Mouse (Mus musculus): ENCODE data around the gene Tnfrsf13c. TPM values are rescaled to one million over a fixed set of nuclear protein-coding genes. Genes with fewer than 3 reads are reported as not detected.

The Tnfrsf13c gene
- polyA plus RNA-seq, 1 experiment from 2014 or later = 0.15 TPM

- no peak for ATAC-seq (replicated peaks; ENCODE audit: low FRiP score, low TSS enrichment, low read depth)
These were observed 38.0 kb downstream of the Tnfrsf13c start for GRCm38 (mm10) chr15:82186131-82186530.

GRCm38 (mm10) chr15:82185062-82185783 lies 38.9 kb downstream of the Tnfrsf13c start:
- Histone ChIP-seq H3K27ac (ENCODE audit: low read depth) (no peak overlapping the region), H3K9me3 (ENCODE audit: control insufficient read depth, low read length) (no peaks in the 10 kb centered on the region), H3K27me3 (replicated peaks; ENCODE audit: control insufficient read depth, insufficient read depth, low read length) (no peaks in the 10 kb centered on the region), H3K4me2 (ENCODE audit: low read length) (no peak overlapping the region), H3K9ac (ENCODE audit: low read length) (no peak overlapping the region), H3K4me3 (ENCODE audit: low read depth, low read length) (no peak overlapping the region), H3K4me1 (replicated peaks; ENCODE audit: control insufficient read depth, insufficient read depth, low read length) (no peaks in the 10 kb centered on the region), H3K36me3 (ENCODE audit: control insufficient read depth, insufficient read depth, low read length) (peaks cover 98% of the 10 kb centered on the region)
- DNase-seq (ENCODE audit: low spot score) (no peak), ATAC-seq (replicated peaks; ENCODE audit: low FRiP score, low TSS enrichment, low read depth) (peak; percentile 22; the same call in 1 of the 2 replicates)
- 73% methylated on average over 14 of the region's 14 CpGs for WGBS

More at GRCm38 (mm10) chr15:82186131-82186530, 38.0 kb downstream of the Tnfrsf13c start:
- Histone ChIP-seq H3K4me2 (ENCODE audit: low read length) (no peak overlapping the region), H3K4me1 (replicated peaks; ENCODE audit: control insufficient read depth, insufficient read depth, low read length) (no peaks in the 10 kb centered on the region), H3K27me3 (replicated peaks; ENCODE audit: control insufficient read depth, insufficient read depth, low read length) (no peaks in the 10 kb centered on the region), H3K4me3 (ENCODE audit: low read depth, low read length) (no peak overlapping the region), H3K36me3 (ENCODE audit: control insufficient read depth, insufficient read depth, low read length) (peaks cover 95% of the 10 kb centered on the region), H3K9ac (ENCODE audit: low read length) (no peak overlapping the region), H3K9me3 (ENCODE audit: control insufficient read depth, low read length) (no peaks in the 10 kb centered on the region), H3K27ac (ENCODE audit: low read depth) (no peak overlapping the region)
- DNase-seq (ENCODE audit: low spot score) = no peak
- WGBS = 87% methylated on average over 14 of the region's 14 CpGs

DNA sequence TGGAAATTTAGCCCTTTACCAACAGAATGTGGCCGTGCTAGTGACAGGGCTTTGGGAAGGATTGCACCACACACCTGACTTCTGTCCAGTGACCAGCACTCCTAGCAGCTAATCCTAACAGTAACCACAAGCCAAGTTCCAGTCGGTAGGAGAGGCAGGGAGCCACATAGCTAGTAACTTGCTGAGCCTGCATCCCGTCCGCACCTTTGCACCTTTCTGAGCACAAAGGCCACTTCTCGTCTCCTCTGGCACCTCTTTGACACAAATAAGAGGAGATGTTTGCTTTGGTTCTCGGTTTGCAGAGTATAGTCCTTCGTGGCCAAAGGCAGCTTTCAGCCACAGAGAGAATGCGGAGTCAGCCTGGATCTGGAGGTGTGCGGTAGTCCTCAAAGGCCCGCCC lies 39.5 kb downstream of the Tnfrsf13c start:
- H3K27me3 ChIP-seq (replicated peaks; ENCODE audit: control insufficient read depth, insufficient read depth, low read length) = no peaks in the 10 kb centered on the region
- H3K36me3 ChIP-seq (ENCODE audit: control insufficient read depth, insufficient read depth, low read length) = peaks cover 100% of the 10 kb centered on the region
- no peaks in the 10 kb centered on the region for H3K9me3 ChIP-seq (ENCODE audit: control insufficient read depth, low read length)
- H3K9ac ChIP-seq (ENCODE audit: low read length) = no peak overlapping the region
- 82% methylated on average over 10 of the region's 10 CpGs for WGBS
- H3K27ac ChIP-seq (ENCODE audit: low read depth) = no peak overlapping the region
- DNase-seq (ENCODE audit: low spot score) (no peak), ATAC-seq (replicated peaks; ENCODE audit: low FRiP score, low TSS enrichment, low read depth) (no peak)
- no peak overlapping the region for H3K4me2 ChIP-seq (ENCODE audit: low read length)
- H3K4me3 ChIP-seq (ENCODE audit: low read depth, low read length) = no peak overlapping the region
- H3K4me1 ChIP-seq (replicated peaks; ENCODE audit: control insufficient read depth, insufficient read depth, low read length) = no peaks in the 10 kb centered on the region

GRCm38 (mm10) chr15:82184183-82184582 lies 40.0 kb downstream of the Tnfrsf13c start:
- H3K4me1 ChIP-seq (replicated peaks; ENCODE audit: control insufficient read depth, insufficient read depth, low read length) = no peaks in the 10 kb centered on the region
- no peak overlapping the region for H3K27ac ChIP-seq (ENCODE audit: low read depth)
- peaks cover 100% of the 10 kb centered on the region for H3K36me3 ChIP-seq (ENCODE audit: control insufficient read depth, insufficient read depth, low read length)
- H3K4me3 ChIP-seq (ENCODE audit: low read depth, low read length) = no peak overlapping the region
- H3K27me3 ChIP-seq (replicated peaks; ENCODE audit: control insufficient read depth, insufficient read depth, low read length) = no peaks in the 10 kb centered on the region
- WGBS = 69% methylated on average over 7 of the region's 7 CpGs
- DNase-seq (ENCODE audit: low spot score) (no peak), ATAC-seq (replicated peaks; ENCODE audit: low FRiP score, low TSS enrichment, low read depth) (no peak; the same call in 1 of the 2 replicates)
- no peak overlapping the region for H3K4me2 ChIP-seq (ENCODE audit: low read length)
- no peak overlapping the region for H3K9ac ChIP-seq (ENCODE audit: low read length)
- H3K9me3 ChIP-seq (ENCODE audit: control insufficient read depth, low read length) = no peaks in the 10 kb centered on the region

DNA sequence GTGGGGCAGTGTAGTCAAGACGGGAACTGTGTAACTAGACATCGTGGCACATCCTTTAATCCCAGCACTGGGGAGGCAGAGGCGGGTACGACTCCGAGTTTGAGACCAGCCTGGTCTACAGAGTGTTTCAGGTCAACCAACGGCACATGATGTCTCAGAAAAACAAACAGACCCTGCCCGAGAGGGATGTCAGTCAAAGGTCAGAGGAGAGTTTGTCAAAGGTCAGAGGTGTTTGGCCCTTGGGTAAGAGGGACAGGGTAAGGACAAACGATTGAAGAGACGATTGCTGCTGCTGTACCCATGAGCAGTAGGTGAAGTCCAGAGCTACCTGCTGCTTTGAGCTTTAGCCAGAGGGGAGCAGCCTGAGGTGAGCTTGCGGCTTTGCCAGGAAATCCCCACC lies 40.6 kb downstream of the Tnfrsf13c start:
- DNase-seq (ENCODE audit: low spot score) = no peak
- H3K4me3 ChIP-seq (ENCODE audit: low read depth, low read length) = no peak overlapping the region
- H3K4me1 ChIP-seq (replicated peaks; ENCODE audit: control insufficient read depth, insufficient read depth, low read length) = no peaks in the 10 kb centered on the region
- H3K9me3 ChIP-seq (ENCODE audit: control insufficient read depth, low read length) = no peaks in the 10 kb centered on the region
- H3K36me3 ChIP-seq (ENCODE audit: control insufficient read depth, insufficient read depth, low read length) = peaks cover 100% of the 10 kb centered on the region
- ATAC-seq (replicated peaks; ENCODE audit: low FRiP score, low TSS enrichment, low read depth) = no peak
- H3K27me3 ChIP-seq (replicated peaks; ENCODE audit: control insufficient read depth, insufficient read depth, low read length) = no peaks in the 10 kb centered on the region
- no peak overlapping the region for H3K4me2 ChIP-seq (ENCODE audit: low read length)
- H3K27ac ChIP-seq (ENCODE audit: low read depth) = no peak overlapping the region
- WGBS = 61% methylated on average over 10 of the region's 10 CpGs
- no peak overlapping the region for H3K9ac ChIP-seq (ENCODE audit: low read length)

DNA sequence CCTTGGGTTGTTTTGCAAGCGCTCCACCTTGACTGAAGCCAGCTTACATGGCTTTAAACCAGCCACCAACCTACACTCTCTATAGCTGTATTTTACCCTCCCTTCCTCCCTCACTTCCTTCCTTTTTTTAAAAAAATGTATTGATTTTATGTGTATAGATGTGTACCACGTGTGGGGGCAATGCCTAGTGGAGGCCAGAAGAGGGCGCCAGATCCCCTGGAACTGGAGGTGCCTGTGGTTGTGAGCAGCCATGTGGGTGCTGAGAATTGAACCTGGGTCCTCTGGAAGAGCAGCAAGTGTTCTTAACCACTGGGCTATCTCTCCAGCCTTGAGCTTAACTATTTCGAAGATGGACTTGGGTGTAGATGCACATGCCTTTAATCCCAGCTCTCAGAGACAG lies 41.9 kb downstream of the Tnfrsf13c start:
- Histone ChIP-seq H3K27me3 (replicated peaks; ENCODE audit: control insufficient read depth, insufficient read depth, low read length) (no peaks in the 10 kb centered on the region), H3K9ac (ENCODE audit: low read length) (no peak overlapping the region), H3K4me1 (replicated peaks; ENCODE audit: control insufficient read depth, insufficient read depth, low read length) (no peaks in the 10 kb centered on the region), H3K9me3 (ENCODE audit: control insufficient read depth, low read length) (no peaks in the 10 kb centered on the region), H3K36me3 (ENCODE audit: control insufficient read depth, insufficient read depth, low read length) (peaks cover 100% of the 10 kb centered on the region), H3K4me2 (ENCODE audit: low read length) (no peak overlapping the region), H3K4me3 (ENCODE audit: low read depth, low read length) (no peak overlapping the region), H3K27ac (ENCODE audit: low read depth) (no peak overlapping the region)
- DNase-seq (ENCODE audit: low spot score) (no peak), ATAC-seq (replicated peaks; ENCODE audit: low FRiP score, low TSS enrichment, low read depth) (no peak)
- 95% methylated on average over 4 of the region's 4 CpGs for WGBS

DNA sequence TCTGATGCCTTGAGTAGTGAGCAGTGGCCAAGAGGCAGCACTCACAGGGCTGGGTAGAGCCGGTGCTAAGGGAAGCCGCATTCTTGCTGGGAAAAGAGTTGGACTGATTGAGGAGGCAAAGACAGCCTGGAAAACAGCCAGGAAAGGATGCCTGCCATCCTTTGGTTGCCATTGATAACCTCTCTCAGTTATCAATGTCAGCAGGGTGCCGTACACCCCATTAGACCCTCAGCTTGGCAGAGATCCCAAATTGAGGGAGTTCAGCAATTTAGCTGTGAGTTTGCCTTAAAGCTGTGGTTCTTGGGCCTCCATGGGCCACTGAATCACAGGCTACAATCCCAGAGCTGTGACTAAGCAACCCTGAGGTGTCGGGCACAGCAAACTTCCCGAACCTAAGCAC lies 43.0 kb downstream of the Tnfrsf13c start:
- 91% methylated on average over 5 of the region's 5 CpGs for WGBS
- Histone ChIP-seq H3K4me2 (ENCODE audit: low read length) (no peak overlapping the region), H3K9me3 (ENCODE audit: control insufficient read depth, low read length) (no peaks in the 10 kb centered on the region), H3K27me3 (replicated peaks; ENCODE audit: control insufficient read depth, insufficient read depth, low read length) (no peaks in the 10 kb centered on the region), H3K36me3 (ENCODE audit: control insufficient read depth, insufficient read depth, low read length) (peaks cover 100% of the 10 kb centered on the region), H3K9ac (ENCODE audit: low read length) (no peak overlapping the region), H3K4me3 (ENCODE audit: low read depth, low read length) (no peak overlapping the region), H3K27ac (ENCODE audit: low read depth) (no peak overlapping the region), H3K4me1 (replicated peaks; ENCODE audit: control insufficient read depth, insufficient read depth, low read length) (no peaks in the 10 kb centered on the region)
- ATAC-seq (replicated peaks; ENCODE audit: low FRiP score, low TSS enrichment, low read depth) (no peak), DNase-seq (ENCODE audit: low spot score) (no peak)

DNA sequence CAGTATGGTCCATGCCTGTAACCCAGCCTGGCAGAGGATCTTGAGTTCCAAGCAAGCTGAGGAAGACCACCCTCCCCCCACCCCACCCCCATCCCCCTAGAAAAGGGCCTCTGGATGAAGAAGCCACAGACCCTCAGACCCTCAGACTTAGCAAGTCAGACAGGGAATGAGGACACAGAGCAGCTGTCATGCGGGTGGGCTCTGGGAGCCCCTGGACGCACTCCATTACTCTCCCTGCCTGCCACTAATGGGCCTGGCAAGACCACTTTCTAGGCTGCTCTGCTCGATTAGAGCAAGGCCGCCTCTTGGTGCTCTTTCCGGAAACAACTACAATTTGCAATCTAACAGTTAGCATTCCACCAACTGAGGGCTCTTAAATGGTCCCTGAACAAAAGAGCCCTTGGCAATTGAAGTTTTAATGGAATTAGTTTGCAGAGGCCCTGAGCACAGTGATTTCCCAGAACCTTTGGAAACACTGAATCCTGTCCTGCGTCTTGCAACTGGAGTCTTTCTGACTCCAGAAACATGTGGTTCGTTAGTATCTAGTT lies 46.4 kb downstream of the Tnfrsf13c start:
- Histone ChIP-seq H3K4me3 (ENCODE audit: low read depth, low read length) (no peak overlapping the region), H3K27me3 (replicated peaks; ENCODE audit: control insufficient read depth, insufficient read depth, low read length) (no peaks in the 10 kb centered on the region), H3K36me3 (ENCODE audit: control insufficient read depth, insufficient read depth, low read length) (peaks cover 100% of the 10 kb centered on the region), H3K4me1 (replicated peaks; ENCODE audit: control insufficient read depth, insufficient read depth, low read length) (no peaks in the 10 kb centered on the region), H3K27ac (ENCODE audit: low read depth) (no peak overlapping the region), H3K9me3 (ENCODE audit: control insufficient read depth, low read length) (no peaks in the 10 kb centered on the region), H3K9ac (ENCODE audit: low read length) (no peak overlapping the region), H3K4me2 (ENCODE audit: low read length) (no peak overlapping the region)
- no peak for DNase-seq (ENCODE audit: low spot score)
- 81% methylated on average over 7 of the region's 7 CpGs for WGBS
- ATAC-seq (replicated peaks; ENCODE audit: low FRiP score, low TSS enrichment, low read depth) = no peak

DNA sequence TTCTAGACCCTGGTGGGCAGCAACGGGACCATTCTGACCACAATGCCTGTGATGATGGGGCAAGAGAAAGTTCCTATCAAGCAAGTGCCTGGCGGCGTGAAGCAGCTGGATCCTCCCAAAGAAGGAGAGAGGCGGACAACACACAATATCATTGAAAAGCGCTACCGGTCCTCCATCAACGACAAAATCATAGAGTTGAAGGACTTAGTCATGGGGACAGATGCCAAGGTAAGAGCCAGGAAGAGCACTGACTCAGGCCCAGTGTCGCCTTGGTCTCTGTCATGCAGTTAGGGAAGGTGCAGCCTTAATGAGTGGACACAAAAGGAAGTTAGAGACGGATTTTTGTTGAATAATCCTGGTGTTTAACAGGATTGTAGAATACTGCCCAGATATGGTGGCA lies 49.1 kb downstream of the Tnfrsf13c start:
- no peaks in the 10 kb centered on the region for H3K9me3 ChIP-seq (ENCODE audit: control insufficient read depth, low read length)
- no peak overlapping the region for H3K27ac ChIP-seq (ENCODE audit: low read depth)
- ATAC-seq (replicated peaks; ENCODE audit: low FRiP score, low TSS enrichment, low read depth) (no peak), DNase-seq (ENCODE audit: low spot score) (no peak)
- H3K4me1 ChIP-seq (replicated peaks; ENCODE audit: control insufficient read depth, insufficient read depth, low read length) = no peaks in the 10 kb centered on the region
- no peaks in the 10 kb centered on the region for H3K27me3 ChIP-seq (replicated peaks; ENCODE audit: control insufficient read depth, insufficient read depth, low read length)
- no peak overlapping the region for H3K4me3 ChIP-seq (ENCODE audit: low read depth, low read length)
- WGBS = 94% methylated on average over 9 of the region's 9 CpGs
- H3K4me2 ChIP-seq (ENCODE audit: low read length) = no peak overlapping the region
- peaks cover 98% of the 10 kb centered on the region for H3K36me3 ChIP-seq (ENCODE audit: control insufficient read depth, insufficient read depth, low read length)
- no peak overlapping the region for H3K9ac ChIP-seq (ENCODE audit: low read length)

Measured in intestine, embryonic 14.5 days (tissue).